Mouse (Mus musculus) olfactory bulb, adult 2 months (tissue): ENCODE results near the gene Abhd14b. TPM values are rescaled to one million over a fixed set of nuclear protein-coding genes. Genes with fewer than 3 reads are reported as not detected.
"Not testable (repeated sequence)": the region's sequence is repeated elsewhere in the genome, so short reads cannot be mapped to it uniquely, and the experiment has no call there.

ENCODE experiments used
- H3K27ac ChIP-seq: fragments of 200-500 bp; 2 replicates; pipeline ENCODE4 v1.5.1; 2012; ENCODE audit warnings: low read depth, low read length; ENCODE audit not compliant: insufficient read depth
- H3K4me1 ChIP-seq: fragments of 200-500 bp; 2 replicates; pipeline ENCODE4 v1.6.1; 2012; ENCODE audit warnings: low read length; ENCODE audit not compliant: control insufficient read depth, insufficient read depth
- H3K4me3 ChIP-seq: fragments of 200-500 bp; 2 replicates; pipeline ENCODE4 v1.5.1; 2012; ENCODE audit warnings: mild to moderate bottlenecking, low read depth, low read length, moderate library complexity; ENCODE audit not compliant: insufficient read depth
- CTCF ChIP-seq: fragments of 200-500 bp; IDR thresholded peaks from 2 replicates; pipeline ENCODE4 v1.5.1; 2012; ENCODE audit warnings: low read depth, mild to moderate bottlenecking, low read length, moderate library complexity; ENCODE audit not compliant: insufficient read depth
- POLR2A ChIP-seq: fragments of 200-500 bp; IDR thresholded peaks from 2 replicates; pipeline ENCODE4 v1.6.1; 2012; ENCODE audit warnings: mild to moderate bottlenecking, low read depth, low read length, moderate library complexity; ENCODE audit not compliant: insufficient read depth
- WGBS: fragments of 180-500 bp; shearing (Covaris S2); methylation state at CpG from one replicate; pipeline ENCODE4 v1.1.7; 2018; 5-methylcytosine and 5-hydroxymethylcytosine counted together
- polyA plus RNA-seq: library from polyadenylated mRNA; stranded (reverse); fragments of >200 nt; gene quantifications from 2 replicates; pipeline ENCODE4 v1.2.4, GENCODE M21; 2012; ENCODE audit warnings: low replicate concordance; ENCODE audit not compliant: missing spikeins, insufficient read depth, insufficient read length

Abhd14b gene
- polyA plus RNA-seq, 1 experiment, result not detected

DNA sequence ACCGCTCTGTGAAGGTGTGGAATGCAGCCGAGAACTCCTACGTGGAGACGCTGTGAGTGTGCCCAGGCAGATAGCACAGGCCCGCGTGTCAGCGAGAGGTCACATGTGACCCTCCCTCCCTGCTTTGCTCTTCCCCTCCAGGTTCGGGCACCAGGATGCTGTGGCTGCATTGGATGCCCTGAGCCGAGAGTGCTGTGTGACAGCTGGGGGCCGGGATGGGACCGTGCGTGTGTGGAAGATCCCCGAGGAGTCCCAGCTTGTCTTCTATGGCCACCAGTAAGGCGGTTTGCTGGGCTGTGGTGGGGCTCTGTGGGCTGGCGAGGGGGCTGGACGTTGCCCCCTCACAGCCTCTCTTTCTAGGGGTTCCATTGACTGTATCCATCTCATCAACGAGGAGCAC lies 36.3 kb downstream of the Abhd14b start:
- WGBS, result 95% methylated on average over 17 of the region's 17 CpGs
- Histone ChIP-seq H3K4me1 (0 out of 2 replicates have a peak, but pooled peaks cover 2% of the 10 kb centered on the region), H3K4me3 (no peak overlapping the region), H3K27ac (no peak overlapping the region)
- no peak for TF ChIP-seq POLR2A
- no peak for TF ChIP-seq CTCF

DNA sequence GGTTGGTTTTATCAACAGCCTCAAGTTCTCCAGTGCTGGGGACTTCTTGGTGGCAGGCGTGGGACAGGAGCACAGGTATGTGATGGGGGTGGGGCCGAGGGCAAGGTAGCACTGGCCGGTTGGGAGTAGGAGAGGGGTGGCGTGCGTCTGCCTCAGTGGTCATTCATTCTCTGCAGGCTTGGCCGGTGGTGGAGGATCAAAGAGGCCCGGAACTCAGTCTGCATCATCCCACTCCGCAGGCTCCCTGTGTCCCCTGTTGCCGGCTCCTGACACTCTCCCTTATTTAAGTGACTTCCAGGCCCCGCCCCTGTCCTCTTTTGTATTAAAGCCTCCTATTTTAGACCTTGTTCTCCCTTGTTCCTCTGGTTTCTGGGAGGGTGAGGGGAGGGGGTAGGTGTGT lies 37.8 kb downstream of the Abhd14b start:
- 0 out of 2 replicates have a peak, but pooled peaks cover 2% of the 10 kb centered on the region for H3K4me1 ChIP-seq
- TF ChIP-seq POLR2A (no peak), CTCF (no peak)
- H3K4me3 ChIP-seq, result no peak overlapping the region
- H3K27ac ChIP-seq, result no peak overlapping the region
- WGBS, result 74% methylated on average over 10 of the region's 10 CpGs

DNA sequence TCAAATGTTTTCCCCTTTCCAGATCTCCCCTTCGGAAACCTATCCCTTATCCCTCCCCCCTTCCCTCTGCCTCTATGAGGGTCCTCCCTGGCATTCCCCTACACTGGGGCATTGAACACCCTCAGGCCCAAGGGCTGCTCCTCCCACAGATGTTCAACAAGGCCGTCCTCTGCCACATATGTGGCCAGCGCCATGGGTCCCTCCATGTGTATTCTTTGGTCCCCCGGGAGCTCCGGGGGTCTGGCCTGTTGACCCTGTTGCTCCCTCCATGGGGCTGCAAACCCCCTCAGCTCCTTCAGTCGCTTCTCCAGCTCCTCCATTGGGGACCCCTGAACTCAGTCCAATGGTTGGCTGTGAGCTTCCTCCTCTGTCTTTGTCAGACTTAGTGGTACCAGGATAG lies 40.3 kb downstream of the Abhd14b start:
- H3K27ac ChIP-seq, H3K4me1 ChIP-seq, H3K4me3 ChIP-seq: not testable (repeated sequence)
- WGBS, result 87% methylated on average over 6 of the region's 6 CpGs

DNA sequence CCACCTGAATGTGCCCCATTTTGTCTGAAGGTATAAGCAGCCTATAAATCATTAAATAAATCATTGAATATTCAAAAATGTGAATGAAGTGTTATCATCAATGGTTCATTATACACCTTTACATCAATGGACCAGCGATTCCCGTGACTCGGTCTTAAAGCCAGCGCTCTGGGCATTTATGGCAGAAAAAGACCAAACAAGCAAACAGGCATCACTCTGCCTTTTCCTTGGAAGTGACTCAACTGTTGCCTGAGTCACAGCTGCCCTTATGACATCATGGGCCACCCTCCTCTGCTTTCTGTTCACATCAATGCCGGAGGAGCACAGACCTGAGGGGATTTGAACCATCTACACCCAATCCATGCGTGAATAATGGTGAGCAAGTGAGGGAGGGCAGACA lies 52.4 kb downstream of the Abhd14b start, which contains the start of gene Iqcf1:
Iqcf1 (plus strand) TSS at position 301 of the 400 bp plus-strand sequence.
- no peaks in the 10 kb centered on the region for H3K4me1 ChIP-seq
- H3K4me3 ChIP-seq, result no peak within 1 kb of the TSS
- no peak within 1 kb of the TSS for H3K27ac ChIP-seq
- WGBS, result 91% methylated on average over 6 of the region's 6 CpGs
- TF ChIP-seq POLR2A, result no peak
- TF ChIP-seq CTCF, result no peak

DNA sequence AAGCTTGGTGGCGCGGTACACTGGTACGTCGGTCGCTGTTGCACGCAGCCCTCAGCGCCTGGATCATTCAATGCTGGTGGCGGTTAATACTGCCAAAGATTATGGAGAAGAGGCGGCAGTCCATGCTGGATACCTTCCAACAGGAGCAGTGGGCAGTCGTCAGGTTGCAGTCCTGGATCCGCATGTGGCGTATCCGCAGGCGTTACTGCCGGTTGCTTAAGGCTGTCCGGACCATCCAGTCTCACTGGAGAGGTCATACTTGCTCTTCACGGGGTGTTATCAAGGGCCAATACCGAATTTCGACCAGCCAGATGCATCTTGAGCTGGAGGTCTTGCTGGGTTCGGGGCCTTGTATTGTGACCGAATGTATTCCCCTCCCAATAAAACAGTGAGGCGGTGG lies 54.6 kb downstream of the Abhd14b start:
- Histone ChIP-seq H3K4me3 (no peak overlapping the region), H3K4me1 (no peaks in the 10 kb centered on the region), H3K27ac (no peak overlapping the region)
- 88% methylated on average over 22 of the region's 22 CpGs for WGBS
- no peak for TF ChIP-seq CTCF
- no peak for TF ChIP-seq POLR2A

Other genes starting within 250 kb of the Abhd14b start
- gene Ppm1m, start 247.7 kb upstream of the Abhd14b start, polyA plus RNA-seq, result not detected in 2 replicates
- not detected in 2 replicates for gene Twf2, start 244.4 kb upstream of the Abhd14b start, polyA plus RNA-seq
- gene Tlr9, start 224.9 kb upstream of the Abhd14b start, polyA plus RNA-seq, result not detected in 2 replicates
- not detected in 2 replicates for gene Alas1, start 198.8 kb upstream of the Abhd14b start, polyA plus RNA-seq
- gene Poc1a, start 166.4 kb upstream of the Abhd14b start, polyA plus RNA-seq, result not detected in 2 replicates
- not detected in 2 replicates for gene Dusp7, start 78.8 kb upstream of the Abhd14b start, polyA plus RNA-seq
- not detected in 2 replicates for gene Rpl29, start 18.0 kb upstream of the Abhd14b start, polyA plus RNA-seq
- gene Acy1, start 9.1 kb upstream of the Abhd14b start, polyA plus RNA-seq, result not detected in 2 replicates
- not detected in 2 replicates for gene Abhd14a, start 219 bp downstream of the Abhd14b start, polyA plus RNA-seq
- not detected in 2 replicates for gene Pcbp4, start 5.8 kb downstream of the Abhd14b start, polyA plus RNA-seq
- not detected in 2 replicates for gene Gpr62, start 18.5 kb downstream of the Abhd14b start, polyA plus RNA-seq
- not detected in 2 replicates for gene Rrp9, start 28.5 kb downstream of the Abhd14b start, polyA plus RNA-seq
- gene Parp3, start 29.5 kb downstream of the Abhd14b start, polyA plus RNA-seq, result not detected in 2 replicates
- not detected in 2 replicates for gene Iqcf1, start 52.5 kb downstream of the Abhd14b start, polyA plus RNA-seq
- not detected in 2 replicates for gene Iqcf5, start 67.1 kb downstream of the Abhd14b start, polyA plus RNA-seq
- gene Iqcf3, start 114.2 kb downstream of the Abhd14b start, polyA plus RNA-seq, result not detected in 2 replicates
- not detected in 2 replicates for gene Iqcf4, start 123.5 kb downstream of the Abhd14b start, polyA plus RNA-seq
- not detected in 2 replicates for gene Iqcf6, start 179.1 kb downstream of the Abhd14b start, polyA plus RNA-seq
- gene Grm2, start 208.6 kb downstream of the Abhd14b start, polyA plus RNA-seq, result not detected in 2 replicates
- not detected in 2 replicates for gene Tex264, start 238.5 kb downstream of the Abhd14b start, polyA plus RNA-seq